Mouse (Mus musculus) cerebellum, adult 11 months (tissue): Measurements from ENCODE around the gene Nt5dc3.

ENCODE experiments used
- DNase-seq: peaks from one replicate; pipeline ENCODE4 v3.0.0; 2022

Nt5dc3 gene

GRCm38 (mm10) chr10:86779816-86780500 lies 1.2 kb downstream of the Nt5dc3 start:
- no peak for DNase-seq

DNA sequence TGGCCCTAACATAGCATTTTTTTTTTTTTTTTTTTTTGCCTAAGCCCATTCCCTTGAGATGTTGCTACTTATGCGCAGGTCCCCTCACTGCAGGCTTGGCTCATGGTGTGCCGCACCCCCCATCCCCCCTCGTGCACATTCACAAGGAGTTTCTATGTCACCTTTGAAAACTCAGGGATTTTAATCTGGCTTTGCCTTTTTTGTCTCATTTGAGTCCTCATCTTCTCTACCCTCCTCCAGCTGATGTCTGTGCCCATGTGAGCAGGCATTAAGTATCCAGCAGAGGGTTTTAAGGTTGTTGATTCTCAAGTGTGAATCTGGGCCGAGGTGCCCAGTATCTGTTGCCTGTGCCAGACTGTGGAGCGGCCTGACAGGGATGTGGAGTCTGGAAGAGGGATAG lies 2.8 kb downstream of the Nt5dc3 start:
- no peak for DNase-seq

DNA sequence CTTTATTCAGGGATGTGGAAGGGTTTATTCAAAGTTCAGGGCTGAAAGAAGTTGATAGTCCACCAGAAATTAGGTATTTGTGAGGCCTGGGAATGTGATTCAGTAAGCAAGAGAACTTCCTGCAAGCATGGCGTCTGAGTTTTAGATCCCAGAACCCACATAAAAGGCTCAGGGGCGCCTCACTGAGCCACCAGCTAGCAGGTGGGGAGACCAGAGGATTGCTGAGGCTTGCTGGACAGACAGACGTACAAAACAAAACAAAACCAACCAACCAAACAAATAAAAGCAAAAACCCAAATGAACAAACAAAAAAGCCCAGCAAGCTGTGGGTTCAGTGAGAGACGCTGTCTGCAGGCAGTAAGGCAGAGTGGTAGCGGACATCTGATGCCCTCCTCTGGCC lies 3.9 kb downstream of the Nt5dc3 start:
- DNase-seq, result no peak

GRCm38 (mm10) chr10:86783561-86783960 lies 4.8 kb downstream of the Nt5dc3 start:
- DNase-seq, result no peak

- no peak for DNase-seq
These were observed 5.4 kb downstream of the Nt5dc3 start for GRCm38 (mm10) chr10:86784126-86784675.

DNA sequence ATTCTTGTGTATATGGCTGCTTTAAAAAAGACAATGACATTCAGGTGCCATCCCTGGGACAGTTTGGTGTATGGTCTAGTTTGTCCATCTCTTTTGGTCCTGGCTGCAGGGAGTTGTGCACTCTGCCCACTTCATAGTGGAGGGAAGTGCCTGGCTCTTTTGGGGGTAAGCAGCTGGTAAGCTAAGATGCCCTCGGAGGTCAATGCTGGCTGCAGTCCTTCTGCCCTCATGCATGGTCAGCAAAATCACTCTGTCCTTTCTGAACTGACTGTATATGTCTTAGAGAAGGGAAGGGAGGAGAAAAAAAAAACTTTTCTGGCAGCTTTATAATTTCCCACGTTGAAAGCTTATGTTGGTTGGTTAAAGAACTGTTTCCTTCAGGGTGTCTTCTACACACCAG lies 6.6 kb downstream of the Nt5dc3 start:
- no peak for DNase-seq

GRCm38 (mm10) chr10:86786083-86786482 lies 7.3 kb downstream of the Nt5dc3 start:
- no peak for DNase-seq

DNA sequence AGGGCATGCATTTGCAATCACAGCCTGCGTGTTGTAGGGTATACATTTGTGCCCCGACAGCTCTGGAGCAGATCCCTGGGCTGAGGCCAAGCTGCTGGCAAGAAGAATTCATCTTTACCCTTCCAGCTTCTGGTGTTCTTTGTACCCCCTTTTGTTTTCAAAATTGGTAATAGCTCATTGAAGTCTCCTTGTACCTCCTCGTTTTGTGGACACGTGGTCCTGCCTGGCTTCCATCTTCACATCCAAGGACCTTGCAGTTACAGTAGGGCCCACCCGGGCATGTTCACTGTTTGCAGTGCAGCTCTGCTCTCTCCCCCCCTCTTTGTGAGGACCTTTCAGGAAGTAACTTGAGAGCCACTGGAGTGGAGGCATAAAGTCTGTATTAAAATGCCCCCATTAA lies 9.4 kb downstream of the Nt5dc3 start:
- DNase-seq, result no peak

GRCm38 (mm10) chr10:86789146-86789672 lies 10.4 kb downstream of the Nt5dc3 start:
- no peak for DNase-seq

- no peak for DNase-seq
These were observed 12.8 kb downstream of the Nt5dc3 start for GRCm38 (mm10) chr10:86791507-86792184.

DNA sequence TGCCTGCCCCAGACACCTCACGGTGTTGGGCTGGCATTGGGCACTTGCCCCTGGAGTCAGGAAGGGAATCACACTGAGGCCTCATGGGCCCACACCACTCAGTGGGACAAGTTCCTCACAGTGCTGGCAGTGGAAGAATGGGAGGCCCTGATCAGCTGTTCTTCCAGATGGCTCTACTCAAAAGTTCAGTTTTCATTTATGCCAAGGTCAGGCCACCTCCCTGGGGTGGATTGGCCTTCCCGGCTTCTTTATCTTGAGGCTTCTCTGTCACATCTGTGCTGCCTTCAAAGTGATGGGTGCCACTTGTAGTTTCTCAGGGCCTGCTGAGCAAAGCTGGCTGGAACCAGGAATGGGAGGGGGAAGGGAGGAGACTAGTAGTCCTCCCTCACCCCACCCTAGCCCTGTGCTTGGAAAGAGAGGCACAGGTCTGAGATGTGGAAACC lies 14.7 kb downstream of the Nt5dc3 start:
- no peak for DNase-seq

GRCm38 (mm10) chr10:86794196-86794595 lies 15.4 kb downstream of the Nt5dc3 start:
- no peak for DNase-seq

DNA sequence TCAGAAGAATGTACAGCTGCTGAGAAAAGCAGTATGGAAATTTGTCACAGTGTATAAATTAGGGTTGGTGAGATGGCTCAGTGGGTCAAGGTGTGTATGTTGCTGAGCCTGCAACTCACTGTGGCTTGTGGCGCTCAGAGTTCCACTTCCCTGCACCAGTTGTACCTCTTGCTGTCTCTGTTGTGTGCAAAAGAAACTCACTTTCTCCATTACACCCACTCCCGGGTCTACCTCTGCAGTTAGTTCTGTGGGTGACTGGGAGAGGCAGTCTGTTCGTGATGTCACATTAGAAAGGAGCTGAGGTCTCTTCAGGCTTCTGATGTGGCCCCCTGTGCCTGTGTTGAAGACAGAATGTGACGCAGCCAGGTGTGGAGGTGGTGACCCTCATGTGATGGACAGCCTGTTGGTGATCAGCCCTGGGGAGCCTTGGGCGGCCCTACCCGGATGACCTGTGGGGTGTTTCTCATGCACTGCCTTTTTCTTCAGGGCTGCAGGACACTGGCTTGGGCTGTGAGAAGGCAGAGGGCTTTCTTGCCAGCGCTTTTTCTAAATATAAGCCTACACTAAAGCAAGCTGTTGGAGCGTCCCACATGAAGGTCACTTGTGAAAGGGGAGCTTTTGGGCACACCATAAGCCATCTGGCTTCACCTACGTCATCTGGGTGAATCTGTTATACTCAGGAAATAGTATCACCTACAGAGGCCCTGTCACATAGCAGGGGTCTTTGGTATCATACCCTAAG lies 16.2 kb downstream of the Nt5dc3 start:
- no peak for DNase-seq

DNA sequence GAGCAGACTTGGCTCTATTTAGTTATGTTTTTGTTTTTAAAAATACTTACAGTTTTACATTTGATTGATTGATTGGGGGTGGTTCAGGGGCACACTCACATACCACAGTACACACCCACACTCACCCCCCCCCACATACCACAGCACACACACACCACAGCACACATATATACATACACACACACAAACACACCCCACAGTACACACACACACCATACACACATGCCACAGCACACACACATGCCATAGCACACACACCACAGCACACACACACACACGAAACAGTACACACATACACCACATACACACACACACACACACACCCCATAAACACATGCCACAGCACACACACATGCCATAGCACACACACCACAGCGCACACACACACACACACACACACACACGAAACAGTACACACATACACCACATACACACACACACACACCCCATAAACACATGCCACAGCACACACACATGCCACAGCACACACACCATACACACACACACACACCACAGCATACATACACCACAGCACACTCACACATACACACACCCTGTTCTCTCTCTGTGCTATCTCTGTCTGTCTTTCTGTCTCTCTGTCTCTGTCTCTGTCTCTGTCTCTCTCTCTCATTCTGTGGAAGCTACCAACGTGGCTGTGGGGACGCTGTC lies 17.4 kb downstream of the Nt5dc3 start:
- DNase-seq, result no peak

GRCm38 (mm10) chr10:86807362-86807761 lies 28.6 kb downstream of the Nt5dc3 start:
- DNase-seq, result no peak

- DNase-seq, result no peak
These were observed 29.4 kb downstream of the Nt5dc3 start for GRCm38 (mm10) chr10:86808013-86808758.

GRCm38 (mm10) chr10:86810000-86810399 lies 31.2 kb downstream of the Nt5dc3 start:
- DNase-seq, result no peak

DNA sequence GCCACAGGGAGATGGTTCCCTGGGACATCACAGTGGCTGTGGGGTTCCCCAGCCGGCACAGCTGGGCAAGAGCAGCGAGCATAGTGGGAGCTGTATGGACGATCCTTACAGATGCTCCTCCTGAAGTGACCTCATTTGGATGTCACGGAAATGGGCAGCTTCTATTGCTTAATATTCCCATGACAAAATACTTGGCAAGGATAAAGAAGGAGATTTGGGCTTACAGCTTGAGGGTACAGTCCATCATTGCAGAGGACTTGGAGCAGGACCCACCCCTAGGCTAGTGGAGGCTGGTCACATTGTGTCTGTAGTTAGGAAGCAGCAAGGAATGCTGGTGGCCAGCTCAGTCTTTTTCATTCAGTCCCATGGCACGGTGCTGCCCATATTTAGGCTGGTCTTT lies 31.8 kb downstream of the Nt5dc3 start:
- no peak for DNase-seq

- no peak for DNase-seq
These were observed 35.7 kb downstream of the Nt5dc3 start for GRCm38 (mm10) chr10:86814292-86815131.

- no peak for DNase-seq
These were observed 36.3 kb downstream of the Nt5dc3 start for GRCm38 (mm10) chr10:86815133-86815532.

- no peak for DNase-seq
These were observed 40.9 kb downstream of the Nt5dc3 start for GRCm38 (mm10) chr10:86819649-86820165.
